Mouse (Mus musculus) MEL (cell line): ENCODE data around the gene Il31ra. TPM values are rescaled to one million over a fixed set of nuclear protein-coding genes. Genes with fewer than 3 reads are reported as not detected.

Experiments used
- DNase-seq: peaks from one replicate; pipeline ENCODE4 v3.0.0; 2011; ENCODE audit warnings: low read depth, low spot score
- H3K27ac ChIP-seq: 2 replicates; pipeline ENCODE4 v1.5.1; 2012; ENCODE audit warnings: low read depth, mild to moderate bottlenecking, control low read depth, low read length, moderate library complexity; ENCODE audit not compliant: control insufficient read depth
- H3K27me3 ChIP-seq, 2 experiments: fragments of 150-350 bp in 1 of 2; sonication (generic) in 1 of 2; 2 replicates each; pipeline ENCODE4 v1.6.1; 2012; ENCODE audit warnings: low read length in 2 of 2, mild to moderate bottlenecking in 2 of 2, improper control_type of control experiment in 1 of 2, moderate library complexity in 1 of 2; ENCODE audit not compliant: insufficient read depth in 2 of 2, control insufficient read depth in 1 of 2
- H3K36me3 ChIP-seq, 2 experiments: 2 replicates each; pipeline ENCODE4 v1.6.1; 2012 to 2014; ENCODE audit warnings: low read length in 2 of 2, improper control_type of control experiment in 1 of 2, inconsistent platforms in 1 of 2, mild to moderate bottlenecking in 1 of 2; ENCODE audit not compliant: insufficient read depth in 2 of 2, control insufficient read depth in 1 of 2
- H3K4me1 ChIP-seq, 2 experiments: fragments of 150-350 bp in 1 of 2; sonication (generic) in 1 of 2; 2 replicates each; pipeline ENCODE4 v1.6.1; 2012; ENCODE audit warnings: low read length in 2 of 2, improper control_type of control experiment in 1 of 2, mild to moderate bottlenecking in 1 of 2; ENCODE audit not compliant: insufficient read depth in 2 of 2, control insufficient read depth in 1 of 2
- H3K4me3 ChIP-seq, 2 experiments: fragments of 150-350 bp in 1 of 2; sonication (generic) in 1 of 2; 2 replicates each; pipeline ENCODE4 v1.5.1; 2012; ENCODE audit warnings: low read depth in 2 of 2, low read length in 2 of 2, mild to moderate bottlenecking in 2 of 2, moderate library complexity in 2 of 2, control low read depth in 1 of 2, improper control_type of control experiment in 1 of 2; ENCODE audit not compliant: control insufficient read depth in 1 of 2, insufficient read depth in 1 of 2
- H3K79me2 ChIP-seq: 2 replicates; pipeline ENCODE4 v1.6.1; 2012; ENCODE audit warnings: mild to moderate bottlenecking, low read length, moderate library complexity; ENCODE audit not compliant: control insufficient read depth, poor library complexity, insufficient read depth
- H3K9ac ChIP-seq: 2 replicates; pipeline ENCODE4 v1.6.1; 2012; ENCODE audit warnings: low read depth, mild to moderate bottlenecking, control low read depth, low read length, moderate library complexity; ENCODE audit not compliant: control insufficient read depth, poor library complexity, severe bottlenecking
- H3K9me3 ChIP-seq: fragments of 150-350 bp; sonication (generic); replicated peaks from 2 replicates; pipeline ENCODE4 v1.6.1; 2012; ENCODE audit warnings: mild to moderate bottlenecking, low read length, improper control_type of control experiment, moderate library complexity; ENCODE audit not compliant: insufficient read depth
- CHD1 ChIP-seq: IDR thresholded peaks from 2 replicates; pipeline ENCODE4 v1.6.1; 2012; ENCODE audit warnings: low read depth, mild to moderate bottlenecking, inconsistent platforms, low read length, improper control_type of control experiment
- CHD2 ChIP-seq: IDR thresholded peaks from 2 replicates; pipeline ENCODE4 v1.6.1; 2011; ENCODE audit warnings: low read length, improper control_type of control experiment
- CTCF ChIP-seq, 3 experiments: IDR thresholded peaks in 2 of 3; conservative IDR thresholded peaks in 1 of 3; 2 replicates each; pipeline ENCODE4 v1.5.1; 2011 to 2012; ENCODE audit warnings: low read length in 3 of 3, low read depth in 2 of 3, mild to moderate bottlenecking in 2 of 3, improper control_type of control experiment in 1 of 3, inconsistent platforms in 1 of 3, mixed read lengths in 1 of 3, moderate library complexity in 1 of 3; ENCODE audit not compliant: control insufficient read depth in 1 of 3, insufficient read depth in 1 of 3, poor library complexity in 1 of 3, severe bottlenecking in 1 of 3
- E2F4 ChIP-seq: IDR thresholded peaks from 2 replicates; pipeline ENCODE4 v1.6.1; 2011; ENCODE audit warnings: low read depth, low read length, improper control_type of control experiment, borderline replicate concordance
- ELF1 ChIP-seq: IDR thresholded peaks from 2 replicates; pipeline ENCODE4 v1.6.1; 2014; ENCODE audit warnings: low read depth, mild to moderate bottlenecking, inconsistent platforms, low read length, improper control_type of control experiment, moderate library complexity
- EP300 ChIP-seq, 2 experiments: IDR thresholded peaks; 2 replicates each; pipeline ENCODE4 v1.6.1; 2011; ENCODE audit warnings: improper control_type of control experiment in 2 of 2, low read length in 2 of 2, low read depth in 1 of 2, mild to moderate bottlenecking in 1 of 2
- ETS1 ChIP-seq: IDR thresholded peaks from 2 replicates; pipeline ENCODE4 v1.6.1; 2012; ENCODE audit warnings: low read depth, mild to moderate bottlenecking, inconsistent platforms, low read length, improper control_type of control experiment, moderate library complexity
- MAFK ChIP-seq: IDR thresholded peaks from 2 replicates; pipeline ENCODE4 v1.6.1; 2011; ENCODE audit warnings: low read depth, mild to moderate bottlenecking, low read length, improper control_type of control experiment, borderline replicate concordance
- MAZ ChIP-seq: IDR thresholded peaks from 2 replicates; pipeline ENCODE4 v1.6.1; 2012; ENCODE audit warnings: low read depth, mild to moderate bottlenecking, inconsistent platforms, low read length, improper control_type of control experiment
- MEF2A ChIP-seq: IDR thresholded peaks from 2 replicates; pipeline ENCODE4 v1.6.1; 2014; ENCODE audit warnings: low read depth, mild to moderate bottlenecking, inconsistent platforms, low read length, improper control_type of control experiment; ENCODE audit not compliant: poor library complexity, insufficient replicate concordance, severe bottlenecking; ENCODE audit errors: extremely low read depth
- MXI1 ChIP-seq: IDR thresholded peaks from 2 replicates; pipeline ENCODE4 v1.6.1; 2011; ENCODE audit warnings: mild to moderate bottlenecking, low read depth, low read length, improper control_type of control experiment
- MYB ChIP-seq: IDR thresholded peaks from 2 replicates; pipeline ENCODE4 v1.6.1; 2011; ENCODE audit warnings: mild to moderate bottlenecking, low read depth, low read length, improper control_type of control experiment
- MYC ChIP-seq: IDR thresholded peaks from 2 replicates; pipeline ENCODE4 v1.6.1; 2011; ENCODE audit warnings: low read depth, mild to moderate bottlenecking, low read length, improper control_type of control experiment, moderate library complexity
- POLR2AphosphoS2 ChIP-seq: IDR thresholded peaks from 2 replicates; pipeline ENCODE4 v1.6.1; 2011; ENCODE audit warnings: low read length, improper control_type of control experiment
- POLR2AphosphoS5 ChIP-seq: IDR thresholded peaks from 2 replicates; pipeline ENCODE4 v1.6.1; 2012; ENCODE audit warnings: low read depth, borderline replicate concordance, mild to moderate bottlenecking, inconsistent platforms, low read length, moderate library complexity, mixed read lengths
- RAD21 ChIP-seq: IDR thresholded peaks from 2 replicates; pipeline ENCODE4 v1.6.1; 2011; ENCODE audit warnings: mild to moderate bottlenecking, low read depth, low read length, improper control_type of control experiment
- TAL1 ChIP-seq: IDR thresholded peaks from 2 replicates; pipeline ENCODE4 v1.6.1; 2012; ENCODE audit warnings: mild to moderate bottlenecking, inconsistent platforms, low read length, moderate library complexity, mixed read lengths
- TBP ChIP-seq: IDR thresholded peaks from 2 replicates; pipeline ENCODE4 v1.8.0; 2011; ENCODE audit warnings: low read depth, low read length, improper control_type of control experiment
- TCF12 ChIP-seq: IDR thresholded peaks from 2 replicates; pipeline ENCODE4 v1.6.1; 2014; ENCODE audit warnings: low read depth, mild to moderate bottlenecking, inconsistent platforms, low read length, improper control_type of control experiment, moderate library complexity
- ZC3H11A ChIP-seq: IDR thresholded peaks from 2 replicates; pipeline ENCODE4 v1.6.1; 2012; ENCODE audit warnings: low read depth, mild to moderate bottlenecking, inconsistent platforms, low read length, improper control_type of control experiment
- ZKSCAN1 ChIP-seq: IDR thresholded peaks from 2 replicates; pipeline ENCODE4 v1.6.1; 2012; ENCODE audit warnings: low read depth, mild to moderate bottlenecking, inconsistent platforms, low read length, improper control_type of control experiment, moderate library complexity
- ZMIZ1 ChIP-seq: IDR thresholded peaks from 2 replicates; pipeline ENCODE4 v1.6.1; 2012; ENCODE audit warnings: low read depth, mild to moderate bottlenecking, inconsistent platforms, low read length, improper control_type of control experiment, moderate library complexity
- ZNF384 ChIP-seq: IDR thresholded peaks from 2 replicates; pipeline ENCODE4 v1.6.1; 2012; ENCODE audit warnings: low read depth, mild to moderate bottlenecking, inconsistent platforms, low read length, improper control_type of control experiment
- polyA plus RNA-seq, 2 experiments: library from polyadenylated mRNA; stranded (reverse) in 1 of 2; unstranded in 1 of 2; fragments of >175 nt in 1 of 2; fragments of >200 nt in 1 of 2; gene quantifications; 2 replicates each; pipeline versions ENCODE4 v1.2.1 to v1.2.4; 2012; ENCODE audit warnings: low replicate concordance in 2 of 2, low read depth in 1 of 2; ENCODE audit not compliant: insufficient read length in 2 of 2, insufficient read depth in 1 of 2, missing spikeins in 1 of 2
- total RNA-seq: library from RNA; depleted of rRNA; stranded (reverse); fragments of 300-350 nt; gene quantifications from 2 replicates; pipeline ENCODE4 v1.2.3, GENCODE M21; 2012

Gene Il31ra
- total and polyA plus RNA-seq, 3 experiments: 2.1 to 2.2 TPM; not detected in 1

- Histone ChIP-seq H3K27ac (no peak overlapping the region), H3K79me2 (no peaks in the 10 kb centered on the region), H3K9me3 (no peaks in the 10 kb centered on the region), H3K4me3 (no peak overlapping the region), H3K27me3 (no peaks in the 10 kb centered on the region), H3K4me1 (peaks cover 7% of the 10 kb centered on the region in 2 experiments)
- TF ChIP-seq CHD1 (no peak), CHD2 (no peak), EP300 (IDR thresholded peaks at IDR 0.05; ENCODE audit: low read depth in 1 of 2, low read length in 2 of 2) (no peak), ETS1 (no peak), TBP (no peak), POLR2AphosphoS2 (no peak), ZC3H11A (no peak), TCF12 (no peak), MAZ (no peak), ELF1 (no peak), ZNF384 (no peak), ZMIZ1 (no peak), MYC (no peak), MEF2A (no peak), MAFK (no peak), POLR2AphosphoS5 (no peak), MYB (no peak), RAD21 (no peak), E2F4 (no peak), ZKSCAN1 (no peak)
- TF ChIP-seq, all 39 proteins: peak for 0
- no peak for DNase-seq
- no peak overlapping the region for H3K9ac ChIP-seq
- peaks cover 0 to 13% of the 10 kb centered on the region in 2 experiments; a peak in 2 of 4 replicates for H3K36me3 ChIP-seq
These were observed 60.6 kb downstream of the Il31ra start for GRCm38 (mm10) chr13:112533556-112533955.

- DNase-seq: no peak
- no peak overlapping the region for H3K4me3 ChIP-seq
- no peaks in the 10 kb centered on the region for H3K27me3 ChIP-seq
- no peaks in the 10 kb centered on the region for H3K9me3 ChIP-seq
- H3K9ac ChIP-seq: no peak overlapping the region
- TF ChIP-seq TAL1: no peak
- no peak for TF ChIP-seq RAD21
- no peak for TF ChIP-seq CTCF (IDR thresholded peaks at IDR 0.05 in 2 of 3, conservative IDR thresholded peaks at IDR 0.05 in 1 of 3; ENCODE audit: control insufficient read depth in 1 of 3, insufficient read depth in 1 of 3, low read depth in 2 of 3, low read length in 3 of 3, poor library complexity in 1 of 3, severe bottlenecking in 1 of 3)
- TF ChIP-seq TBP: no peak
- TF ChIP-seq MXI1: no peak
- TF ChIP-seq, all 39 proteins: peak for 0
- Histone ChIP-seq H3K36me3 (peaks cover 0 to 11% of the 10 kb centered on the region in 2 experiments; a peak in 2 of 4 replicates), H3K4me1 (peaks cover 5 to 7% of the 10 kb centered on the region in 2 experiments), H3K79me2 (no peaks in the 10 kb centered on the region), H3K27ac (no peak overlapping the region)
These were observed 61.9 kb downstream of the Il31ra start for GRCm38 (mm10) chr13:112532235-112532634.
